ENCODE assay signal across 1 mouse cellular context in the genomic region with DNA sequence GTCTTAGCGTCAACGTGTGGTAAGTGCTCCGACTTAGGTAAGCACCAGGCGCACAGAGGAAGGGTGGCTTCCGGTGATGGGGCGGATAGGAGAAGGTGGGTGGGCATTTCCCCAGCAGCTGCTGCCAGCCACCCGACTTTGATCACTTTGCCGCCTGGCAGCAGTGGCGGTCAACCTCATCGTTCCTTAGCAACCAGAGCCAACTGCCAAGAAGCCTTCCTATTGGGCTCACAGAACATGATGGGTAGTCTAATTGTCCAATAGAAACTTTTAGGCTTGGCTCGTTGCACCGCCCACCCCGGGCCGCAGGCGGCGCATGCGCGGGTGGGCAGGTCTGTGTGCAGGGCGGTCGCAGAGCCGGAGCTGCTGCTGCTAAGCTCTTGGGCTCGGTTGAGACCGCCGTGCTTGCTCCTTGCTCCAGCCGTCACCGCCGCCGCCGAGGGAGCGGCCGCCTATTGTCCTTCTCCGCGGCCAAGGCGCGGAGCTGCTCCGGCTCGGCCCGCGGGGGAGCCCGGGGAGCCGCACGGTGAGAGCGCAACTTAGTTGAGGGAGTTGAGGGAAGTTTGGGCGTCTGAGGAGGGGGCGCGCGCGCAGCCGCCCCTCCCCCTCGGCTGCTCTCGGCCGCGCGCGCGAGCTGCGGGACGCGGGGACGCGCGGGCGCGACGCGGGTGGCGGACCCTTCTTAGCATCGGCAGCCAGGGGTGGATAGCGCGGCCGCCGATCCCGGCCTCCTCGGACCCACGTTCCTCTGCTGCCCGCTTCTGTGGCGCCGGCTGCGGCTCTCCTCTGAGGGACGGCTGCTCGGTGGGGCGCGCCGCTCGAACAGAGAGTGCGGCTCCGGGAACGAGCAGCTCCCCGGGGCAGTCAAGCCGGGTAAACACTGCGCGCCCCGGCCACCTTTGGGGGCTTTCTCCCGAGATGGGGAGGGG.
A peak's percentile ranks its signal among the peaks of the same experiment; 100 is the strongest.
TF ChIP-seq lines count a peak whose summit lies in the region.

A gene (plus strand): TSS at position 312 of the 929 bp plus-strand sequence.

TF ChIP-seq in myocyte, 11 proteins besides CTCF, POLR2A, EP300 and RAD21 (continued from another document):
- no peak for TF ChIP-seq TCF12 (IDR thresholded peaks at IDR 0.05; ENCODE audit: insufficient read depth, poor library complexity, severe bottlenecking)
- TF ChIP-seq MYOG (IDR thresholded peaks at IDR 0.05; ENCODE audit: control insufficient read depth in 1 of 3, insufficient read depth in 1 of 3, insufficient read length in 2 of 3, low read depth in 2 of 3): peak; percentile 36 to 90 (median 74)
- TF ChIP-seq POLR2AphosphoS2 (IDR thresholded peaks at IDR 0.05; ENCODE audit: insufficient read length, low read depth): peak; percentile 90
- TF ChIP-seq USF1 (IDR thresholded peaks at IDR 0.05; ENCODE audit: low read depth): no peak
TF ChIP-seq in myocyte: peak in this region for 5.
